Comparison of ENCODE assay signal across 8 mouse cellular contexts in genomic region chrX:164066185-164066584, GRCm38 (mm10). TPM values are rescaled to one million over a fixed set of nuclear protein-coding genes. Genes with fewer than 3 reads are reported as not detected.
DNase-seq lines count a peak whose midpoint lies in the region; ATAC-seq and TF ChIP-seq lines count a peak whose summit lies in the region.

No protein-coding gene starts in this region.

- peaks cover 2% of the 10 kb centered on the region; the same call in 1 of the 2 replicates for H3K27me3 ChIP-seq in kidney, embryonic 16.5 days (ENCODE audit: insufficient read depth, low read length)
- H3K27me3 ChIP-seq in liver, adult 2 months (ENCODE audit: control insufficient read depth, insufficient read depth, low read length), result no peaks in the 10 kb centered on the region
- H3K27me3 ChIP-seq in stomach, embryonic 16.5 days (ENCODE audit: control insufficient read depth, insufficient read depth, low read length), result no peaks in the 10 kb centered on the region

- no peak overlapping the region for H3K4me2 ChIP-seq in kidney, embryonic 16.5 days (replicated peaks; ENCODE audit: low read depth, low read length)
- H3K4me2 ChIP-seq in stomach, embryonic 16.5 days (ENCODE audit: low read depth, low read length), result no peak overlapping the region

- DNase-seq in 3134 (ENCODE audit: extremely low read depth, insufficient read length, low spot score), result peak; percentile 27
- DNase-seq in liver, adult 2 months (ENCODE audit: extremely low read depth, low read depth, low spot score), result peak; percentile 65

- H3K4me1 ChIP-seq in cortical plate, adult 2 months (ENCODE audit: control insufficient read depth, insufficient read depth, low read length), result no peaks in the 10 kb centered on the region
- H3K4me1 ChIP-seq in kidney, embryonic 16.5 days (ENCODE audit: insufficient read depth, low read length), result no peaks in the 10 kb centered on the region
- no peaks in the 10 kb centered on the region for H3K4me1 ChIP-seq in liver, adult 2 months (ENCODE audit: control insufficient read depth, insufficient read depth, low read length)
- no peaks in the 10 kb centered on the region for H3K4me1 ChIP-seq in stomach, embryonic 16.5 days (ENCODE audit: control insufficient read depth, insufficient read depth, low read length)

- no peaks in the 10 kb centered on the region for H3K79me2 ChIP-seq in liver, adult 2 months (ENCODE audit: control insufficient read depth, insufficient read depth, low read length)

- no peak overlapping the region for H3K9ac ChIP-seq in kidney, embryonic 16.5 days (replicated peaks; ENCODE audit: low read length)
- H3K9ac ChIP-seq in liver, adult 2 months (ENCODE audit: low read depth, low read length), result no peak overlapping the region
- H3K9ac ChIP-seq in stomach, embryonic 16.5 days (ENCODE audit: low read length), result no peak overlapping the region

- H3K4me3 ChIP-seq in cortical plate, adult 2 months (ENCODE audit: insufficient read depth, low read length), result no peak overlapping the region
- no peak overlapping the region for H3K4me3 ChIP-seq in kidney, embryonic 16.5 days (ENCODE audit: low read length)
- H3K4me3 ChIP-seq in liver, adult 2 months (ENCODE audit: insufficient read depth, low read depth, low read length), result no peak overlapping the region
- H3K4me3 ChIP-seq in stomach, embryonic 16.5 days (replicated peaks; ENCODE audit: low read length), result no peak overlapping the region

- peak; percentile 74 for TF ChIP-seq CTCF in cortical plate, adult 2 months (IDR thresholded peaks at IDR 0.05; ENCODE audit: extremely low read depth, insufficient read depth, low read length)
- TF ChIP-seq CTCF in liver, adult 2 months (IDR thresholded peaks at IDR 0.05; ENCODE audit: low read depth, low read length), result peak; percentile 55; the same call in 1 of the 2 replicates

- ATAC-seq in activated CD4-positive, CD25-positive, alpha-beta regulatory T cell, adult 4 months, result peak; percentile 88
- ATAC-seq in granulocyte monocyte progenitor cell, adult 5-6 weeks (replicated peaks; ENCODE audit: poor library complexity, severe bottlenecking), result peak; percentile 100
- ATAC-seq in kidney, embryonic 16.5 days (ENCODE audit: low FRiP score, low TSS enrichment), result peak; percentile 76; the same call in 1 of the 2 replicates
- 0 out of 2 replicates have a peak, but pooled peaks have one; percentile 50 for ATAC-seq in monocyte, adult 5-6 weeks (replicated peaks; ENCODE audit: insufficient number of reproducible peaks, low FRiP score, low TSS enrichment, poor library complexity, severe bottlenecking)
- ATAC-seq in stomach, embryonic 16.5 days (ENCODE audit: insufficient read depth, low FRiP score), result peak; percentile 50; the same call in 1 of the 2 replicates

- no peaks in the 10 kb centered on the region for H3K36me3 ChIP-seq in kidney, embryonic 16.5 days (ENCODE audit: insufficient read depth, low read length)
- H3K36me3 ChIP-seq in liver, adult 2 months (ENCODE audit: control insufficient read depth, insufficient read depth, low read length), result no peaks in the 10 kb centered on the region
- H3K36me3 ChIP-seq in stomach, embryonic 16.5 days (ENCODE audit: control insufficient read depth, insufficient read depth, low read length), result no peaks in the 10 kb centered on the region

- 15% methylated on average over 2 of the region's 2 CpGs for WGBS in kidney, embryonic 16.5 days
- 0% methylated on average over 2 of the region's 2 CpGs for WGBS in liver, adult 2 months
- WGBS in stomach, embryonic 16.5 days, result 17% methylated on average over 2 of the region's 2 CpGs

- H3K9me3 ChIP-seq in kidney, embryonic 16.5 days (ENCODE audit: low read length), result no peaks in the 10 kb centered on the region
- H3K9me3 ChIP-seq in stomach, embryonic 16.5 days (replicated peaks; ENCODE audit: control insufficient read depth, low read length), result no peaks in the 10 kb centered on the region

- H3K27ac ChIP-seq in cortical plate, adult 2 months (ENCODE audit: insufficient read depth, low read length), result no peak overlapping the region
- no peak overlapping the region for H3K27ac ChIP-seq in kidney, embryonic 16.5 days (ENCODE audit: low read length)
- no peak overlapping the region for H3K27ac ChIP-seq in liver, adult 2 months (replicated peaks; ENCODE audit: insufficient read depth, low read depth, low read length)
- H3K27ac ChIP-seq in stomach, embryonic 16.5 days (ENCODE audit: low read length), result no peak overlapping the region

- no peak for TF ChIP-seq POLR2A in cortical plate, adult 2 months (IDR thresholded peaks at IDR 0.05; ENCODE audit: extremely low read depth, insufficient read depth, low read length)
- TF ChIP-seq POLR2A in liver, adult 2 months (IDR thresholded peaks at IDR 0.05; ENCODE audit: extremely low read depth, insufficient read depth, low read length), result no peak

RNA-seq across cellular contexts. Expression of gene Siah1b, which starts 10.1 kb away (rescaled TPM):
- 1 to 10 TPM; 2.5 TPM for polyA plus RNA-seq in activated CD4-positive, CD25-positive, alpha-beta regulatory T cell, adult 4 months (2017; shearing (Covaris generic))
- polyA plus RNA-seq in cortical plate, adult 2 months (2012; rRNA removed), result 8.8 and 9.2 TPM in 2 replicates
- total RNA-seq in granulocyte monocyte progenitor cell, adult 5-6 weeks (2014; fragmentation: Nextera tagmentation), result 8.6 and 16.6 TPM in 2 replicates
- 13.1 and 17.0 TPM in 2 replicates for total RNA-seq in granulocyte monocyte progenitor cell, adult 5-6 weeks (2017)
- polyA plus RNA-seq in kidney, embryonic 16.5 days (2015; fragmentation: Nextera tagmentation; extraction: Ambion mirVana), result 27.8 and 31.8 TPM in 2 replicates
- 0.83 and 1.3 TPM in 2 replicates for total RNA-seq in liver, adult 2 months (2014; rRNA removed)
- polyA plus RNA-seq in liver, adult 2 months (2012; rRNA removed), result 2.0 and 2.2 TPM in 2 replicates
- total RNA-seq in monocyte, adult 5-6 weeks (2017), result 2.7 to 9.2 TPM (median 6.3 TPM) in 3 replicates
- polyA plus RNA-seq in stomach, embryonic 16.5 days (2015; fragmentation: Nextera tagmentation; extraction: Ambion mirVana), result 13.6 and 19.0 TPM in 2 replicates

RNA-seq across cellular contexts. Expression of gene Cltrn, which starts 22.4 kb away (rescaled TPM):
- not detected for polyA plus RNA-seq in activated CD4-positive, CD25-positive, alpha-beta regulatory T cell, adult 4 months (2017; shearing (Covaris generic))
- not detected in 2 replicates for polyA plus RNA-seq in cortical plate, adult 2 months (2012; rRNA removed)
- not detected in 2 replicates for total RNA-seq in granulocyte monocyte progenitor cell, adult 5-6 weeks (2014; fragmentation: Nextera tagmentation)
- total RNA-seq in granulocyte monocyte progenitor cell, adult 5-6 weeks (2017), result not detected in 2 replicates
- 131 and 161 TPM in 2 replicates for polyA plus RNA-seq in kidney, embryonic 16.5 days (2015; fragmentation: Nextera tagmentation; extraction: Ambion mirVana)
- total RNA-seq in liver, adult 2 months (2014; rRNA removed), result 0.40 TPM in 1 of 2 replicates, not detected in the other
- not detected in 2 replicates for polyA plus RNA-seq in liver, adult 2 months (2012; rRNA removed)
- total RNA-seq in monocyte, adult 5-6 weeks (2017), result not detected in 3 replicates
- 5.8 and 7.2 TPM in 2 replicates for polyA plus RNA-seq in stomach, embryonic 16.5 days (2015; fragmentation: Nextera tagmentation; extraction: Ambion mirVana)

RNA-seq across cellular contexts. Expression of gene Car5b, which starts 38.4 kb away (rescaled TPM):
- 1 to 10 TPM; 7.1 to 9.9 TPM for polyA plus RNA-seq in activated CD4-positive, CD25-positive, alpha-beta regulatory T cell, adult 4 months (2017; shearing (Covaris generic))
- polyA plus RNA-seq in cortical plate, adult 2 months (2012; rRNA removed), result 3.5 and 3.7 TPM in 2 replicates
- not detected in 2 replicates for total RNA-seq in granulocyte monocyte progenitor cell, adult 5-6 weeks (2014; fragmentation: Nextera tagmentation)
- total RNA-seq in granulocyte monocyte progenitor cell, adult 5-6 weeks (2017), result 0.43 TPM in 1 of 2 replicates, not detected in the other
- 2.3 and 2.4 TPM in 2 replicates for polyA plus RNA-seq in kidney, embryonic 16.5 days (2015; fragmentation: Nextera tagmentation; extraction: Ambion mirVana)
- total RNA-seq in liver, adult 2 months (2014; rRNA removed), result 2.1 and 2.9 TPM in 2 replicates
- 0.91 and 1.2 TPM in 2 replicates for polyA plus RNA-seq in liver, adult 2 months (2012; rRNA removed)
- 11.9 to 28.9 TPM (median 12.2 TPM) in 3 replicates for total RNA-seq in monocyte, adult 5-6 weeks (2017)
- 3.0 TPM in 2 replicates for polyA plus RNA-seq in stomach, embryonic 16.5 days (2015; fragmentation: Nextera tagmentation; extraction: Ambion mirVana)

Comparison
In these comparisons a context has a peak if more than half of its experiments do, and no peak if none do; other contexts are left out.
1. ATAC-seq: peak in every context shown above with its lines; median percentile 100 in granulocyte monocyte progenitor cell, adult 5-6 weeks; 88 in activated CD4-positive, CD25-positive, alpha-beta regulatory T cell, adult 4 months; 76 in kidney, embryonic 16.5 days; 50 in monocyte, adult 5-6 weeks; 50 in stomach, embryonic 16.5 days.
2. RNA of gene Cltrn, which starts 22.4 kb away (polyA plus RNA-seq): 131 to 161 TPM in kidney, embryonic 16.5 days; 5.8 to 7.2 TPM in stomach, embryonic 16.5 days, not detected in cortical plate, adult 2 months, not detected in activated CD4-positive, CD25-positive, alpha-beta regulatory T cell, adult 4 months and not detected in liver, adult 2 months; every median in the first group is over 10 times any median in the second.